Mouse (Mus musculus) WW6 (cell line): ENCODE results near the gene Slco1a5.
"Not testable (repeated sequence)": the region's sequence is repeated elsewhere in the genome, so short reads cannot be mapped to it uniquely, and the experiment has no call there.

ENCODE experiments used
- DNase-seq: peaks from one replicate; pipeline ENCODE4 v3.0.0-alpha.2; 2013; ENCODE audit warnings: low read depth, low spot score

Slco1a5 gene

DNA sequence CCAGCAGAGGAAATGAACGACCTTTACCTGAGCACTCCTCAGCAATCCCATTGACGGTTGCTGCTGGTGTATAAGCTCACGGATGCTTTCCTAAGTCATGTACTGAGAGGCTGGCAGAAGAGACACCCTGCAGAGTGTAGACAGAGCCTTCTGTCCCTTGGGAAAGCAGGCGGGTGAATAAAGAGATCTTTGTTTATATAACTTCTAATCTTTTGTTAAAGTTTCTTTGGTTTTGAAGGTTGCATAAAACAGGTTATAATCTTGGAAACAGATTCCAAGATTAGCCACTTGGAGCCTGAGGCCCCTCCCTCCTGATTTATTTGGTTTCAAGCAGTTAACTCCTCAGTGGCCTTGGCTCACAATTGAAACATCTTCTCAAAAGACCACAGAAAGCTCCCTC lies at the start of gene Slco1a5:
Gene Slco1a5 (minus strand): TSS at position 101 of the 400 bp plus-strand sequence.
- DNase-seq = no peak

DNA sequence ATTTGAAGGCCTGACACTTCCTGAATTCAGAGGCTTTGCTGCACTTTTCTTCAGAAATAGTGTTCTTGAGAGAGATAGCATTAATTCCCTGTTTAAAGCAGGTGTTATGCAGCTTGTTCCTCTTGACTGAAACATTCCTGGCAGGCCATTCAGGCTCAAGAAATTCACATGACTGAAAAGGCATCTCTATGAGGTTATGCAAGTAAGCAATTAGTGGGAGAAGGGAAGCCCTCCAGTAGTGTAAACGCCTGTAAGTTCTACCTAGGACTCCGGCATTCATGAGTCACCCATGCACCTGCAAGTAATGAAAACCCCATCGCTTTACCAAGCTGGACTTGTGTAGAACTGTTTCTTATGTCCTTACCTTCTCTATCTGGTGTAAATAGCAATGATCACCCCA lies 46.8 kb upstream of the Slco1a5 start:
- no peak for DNase-seq

- DNase-seq = no peak
Measured at GRCm38 (mm10) chr6:142367565-142367964, 44.8 kb upstream of the Slco1a5 start.

- DNase-seq = no peak
Measured at GRCm38 (mm10) chr6:142366473-142367018, 43.8 kb upstream of the Slco1a5 start.

DNA sequence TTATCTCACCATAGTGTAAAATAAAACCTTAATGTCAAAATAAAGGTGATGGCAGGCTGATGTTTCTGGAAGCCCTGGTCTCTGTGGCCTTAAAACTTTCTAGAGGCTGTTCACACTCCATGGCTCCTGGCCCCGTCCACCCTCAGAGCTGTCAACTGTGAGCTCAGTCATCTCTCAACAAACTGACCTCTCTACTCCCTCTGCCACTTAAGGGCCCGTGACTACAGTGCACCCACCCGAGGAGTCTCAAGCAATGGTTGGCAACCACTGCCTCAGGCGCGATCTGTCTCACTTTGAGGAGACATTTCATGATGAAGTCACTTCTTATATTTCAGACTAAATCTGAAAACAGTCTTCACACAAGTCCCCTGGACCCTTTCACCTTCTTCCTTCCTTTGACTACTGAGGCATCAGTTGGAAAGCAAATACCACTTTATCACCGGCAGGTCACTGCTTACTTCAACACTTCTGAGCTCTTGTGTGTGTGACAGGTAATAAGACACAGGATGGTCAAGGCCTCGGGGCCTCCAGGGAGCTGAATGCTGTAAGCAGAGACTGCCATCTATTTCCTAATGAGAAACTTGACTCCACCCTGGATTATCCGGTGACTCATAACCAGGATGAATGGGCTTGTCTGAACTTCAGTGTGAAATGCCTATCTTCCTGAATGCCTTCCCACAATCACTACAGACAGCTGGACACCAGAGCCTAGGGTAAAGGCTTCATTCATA lies 43.1 kb upstream of the Slco1a5 start:
- DNase-seq = no peak

DNA sequence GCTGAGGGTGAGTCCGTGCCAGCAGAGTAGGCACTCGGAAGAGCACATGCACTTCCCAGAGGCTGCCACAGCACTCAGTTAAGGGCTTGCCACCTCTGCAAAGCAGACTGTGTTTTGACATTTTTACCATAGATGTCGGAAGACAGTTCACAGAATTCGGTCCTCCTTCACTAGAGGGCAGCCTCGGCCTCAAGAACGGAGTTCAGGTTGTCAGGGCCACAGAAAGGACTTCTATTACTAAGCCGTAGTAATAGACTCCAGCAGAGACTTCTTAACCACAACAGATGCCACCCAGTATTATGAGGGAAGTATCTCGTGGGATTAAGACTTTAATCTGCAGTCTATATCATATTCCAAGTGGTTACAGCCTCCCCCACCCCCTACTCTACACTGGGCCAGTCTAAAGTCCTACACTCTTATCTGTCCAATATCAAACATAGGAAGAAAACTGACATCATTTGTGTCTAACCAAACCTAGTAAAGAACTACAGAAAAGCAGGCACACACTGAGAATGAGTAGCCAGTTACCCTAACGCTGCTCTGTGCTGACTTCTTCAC lies 40.3 kb upstream of the Slco1a5 start:
- no peak for DNase-seq

DNA sequence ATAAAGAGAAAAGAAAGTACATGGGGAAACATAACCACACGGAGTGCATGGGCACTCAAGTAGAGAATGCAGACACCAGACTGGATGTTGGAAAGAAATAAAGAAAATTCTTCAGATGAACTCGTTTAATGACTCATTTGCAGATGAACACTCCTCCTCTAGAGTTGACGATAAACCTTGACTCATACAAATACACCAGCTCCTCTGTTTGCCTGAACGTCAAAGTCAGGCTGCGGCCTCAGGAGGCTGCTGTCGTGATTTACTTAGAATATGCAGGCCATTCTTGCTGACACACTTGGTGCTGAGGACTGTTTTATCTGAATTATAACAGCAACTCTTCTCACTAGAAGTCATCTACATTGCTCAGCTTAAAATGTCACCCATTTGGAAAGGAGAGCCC lies 39.3 kb upstream of the Slco1a5 start:
- no peak for DNase-seq

- no peak for DNase-seq
Measured at GRCm38 (mm10) chr6:142357106-142357505, 34.3 kb upstream of the Slco1a5 start.

- DNase-seq = not testable (repeated sequence)
Measured at GRCm38 (mm10) chr6:142352099-142352498, 29.3 kb upstream of the Slco1a5 start.

GRCm38 (mm10) chr6:142347431-142348385 lies 24.9 kb upstream of the Slco1a5 start:
- DNase-seq = no peak

DNA sequence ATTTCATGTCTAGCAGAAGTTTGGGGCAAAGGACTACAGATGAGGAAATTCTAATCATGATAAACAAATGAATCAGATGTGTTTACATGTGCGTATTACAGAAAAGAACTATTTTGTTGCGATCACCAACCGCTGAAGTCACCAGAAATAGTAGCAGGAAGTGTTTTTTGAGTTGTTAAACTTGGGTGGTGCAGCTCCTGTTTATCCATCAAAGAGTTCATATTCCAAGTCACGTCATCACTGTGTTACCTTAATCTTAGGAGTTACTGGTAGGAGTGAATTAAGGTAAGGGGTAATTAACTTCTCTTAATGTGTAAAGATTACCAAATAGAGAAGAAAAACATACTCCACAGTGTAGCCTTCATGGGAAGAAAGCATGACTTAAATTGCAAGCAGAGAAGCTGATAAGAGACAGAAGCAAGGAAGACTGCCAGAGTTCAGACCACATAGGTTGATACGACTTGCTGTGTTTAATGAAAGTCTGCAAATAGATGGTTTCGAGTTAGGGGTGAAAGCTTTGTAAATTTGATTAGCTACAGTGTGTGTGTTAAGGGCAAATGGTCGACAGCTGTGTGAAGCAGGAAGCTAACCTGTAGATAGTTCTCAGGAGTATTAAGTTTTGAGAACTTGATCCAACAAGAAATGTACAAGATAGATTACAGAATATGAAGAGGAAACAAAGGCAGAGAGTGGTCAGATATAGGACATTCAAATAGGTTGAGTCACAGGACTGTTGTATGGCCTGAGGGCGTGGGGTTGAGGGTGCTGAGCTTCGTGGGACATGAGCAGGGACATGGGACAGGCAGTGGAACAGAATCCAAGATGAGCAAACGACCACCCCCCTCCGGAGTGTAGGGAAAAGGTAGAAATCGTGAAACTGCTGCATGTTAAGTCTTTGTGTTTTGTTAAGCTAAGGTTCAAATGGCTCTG lies 23.7 kb upstream of the Slco1a5 start:
- DNase-seq = no peak

DNA sequence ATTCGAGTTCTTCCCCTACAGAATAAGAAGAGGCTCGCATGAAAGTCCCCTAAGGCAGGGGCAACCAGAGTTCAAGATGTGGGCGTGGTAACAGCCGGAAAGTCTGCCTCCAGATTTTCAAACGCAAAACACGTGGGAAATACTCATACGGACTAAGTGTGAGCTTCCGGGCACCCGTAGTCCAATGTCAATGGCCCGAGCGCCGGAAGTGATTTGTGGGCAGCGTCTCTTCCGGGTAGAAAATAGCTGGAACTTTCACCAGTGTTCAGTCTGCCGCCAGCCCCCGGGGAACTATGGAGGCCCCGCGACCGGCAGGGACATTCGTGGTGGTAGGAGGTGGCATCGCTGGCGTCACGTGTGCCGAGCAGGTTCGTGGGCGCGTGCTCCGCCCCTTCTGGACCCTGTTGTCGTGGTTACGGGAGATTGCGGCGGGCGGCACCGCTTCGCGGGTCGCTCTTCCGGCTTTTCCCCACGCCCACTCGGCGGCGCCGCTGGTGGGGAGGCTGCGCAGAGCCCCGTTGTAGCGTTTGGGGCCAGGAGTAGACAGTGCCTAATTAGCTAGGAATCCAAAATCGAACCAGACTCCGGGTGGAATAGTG lies 22.8 kb upstream of the Slco1a5 start, which contains the start of gene Pyroxd1:
Gene Pyroxd1 (plus strand): TSS at position 215 of the 599 bp plus-strand sequence.
- peak; percentile 94 for DNase-seq

GRCm38 (mm10) chr6:142343561-142343960 lies 20.8 kb upstream of the Slco1a5 start:
- DNase-seq = no peak

GRCm38 (mm10) chr6:142339576-142339975 lies 16.8 kb upstream of the Slco1a5 start:
- DNase-seq = no peak

GRCm38 (mm10) chr6:142338961-142339360 lies 16.2 kb upstream of the Slco1a5 start:
- DNase-seq = no peak

DNA sequence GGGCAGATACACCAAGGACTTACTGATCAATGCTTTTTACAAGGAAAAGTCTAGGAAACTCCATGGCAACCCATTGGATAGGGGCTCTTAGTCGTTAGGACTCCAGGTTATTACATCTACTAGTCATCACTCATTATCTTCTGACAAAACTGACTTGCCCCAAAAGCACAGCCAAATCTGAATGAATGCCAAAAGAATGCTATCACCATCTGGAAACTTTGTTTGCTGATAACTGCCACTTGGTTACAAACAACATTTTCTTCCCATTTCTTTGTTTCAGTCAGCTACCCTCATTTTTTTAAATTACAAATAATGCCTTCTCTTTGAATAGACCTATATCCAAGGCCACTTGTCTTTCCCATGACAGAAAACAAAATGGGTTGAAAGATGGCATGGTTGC lies 6.4 kb upstream of the Slco1a5 start:
- no peak for DNase-seq

- no peak for DNase-seq
Measured at GRCm38 (mm10) chr6:142326598-142326997, 3.8 kb upstream of the Slco1a5 start.

DNA sequence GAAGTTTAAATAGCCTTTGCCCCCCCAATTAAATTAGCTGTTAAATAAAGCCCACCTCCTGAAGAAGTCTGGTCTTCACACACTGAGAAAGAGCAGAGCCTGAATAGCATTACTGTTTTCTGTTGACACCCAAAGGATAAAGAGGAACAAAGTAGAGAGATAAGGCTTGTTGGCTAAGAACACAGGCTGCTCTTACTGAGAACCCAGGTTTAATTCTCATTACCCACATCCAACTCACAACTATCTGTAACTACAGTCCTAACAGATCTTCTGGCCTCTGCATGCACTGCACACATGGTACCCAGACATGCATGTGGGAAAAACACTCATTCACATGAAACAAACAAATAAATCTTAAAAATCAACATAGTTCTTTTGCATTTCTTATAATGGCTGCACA lies 5.7 kb downstream of the Slco1a5 start:
- no peak for DNase-seq

DNA sequence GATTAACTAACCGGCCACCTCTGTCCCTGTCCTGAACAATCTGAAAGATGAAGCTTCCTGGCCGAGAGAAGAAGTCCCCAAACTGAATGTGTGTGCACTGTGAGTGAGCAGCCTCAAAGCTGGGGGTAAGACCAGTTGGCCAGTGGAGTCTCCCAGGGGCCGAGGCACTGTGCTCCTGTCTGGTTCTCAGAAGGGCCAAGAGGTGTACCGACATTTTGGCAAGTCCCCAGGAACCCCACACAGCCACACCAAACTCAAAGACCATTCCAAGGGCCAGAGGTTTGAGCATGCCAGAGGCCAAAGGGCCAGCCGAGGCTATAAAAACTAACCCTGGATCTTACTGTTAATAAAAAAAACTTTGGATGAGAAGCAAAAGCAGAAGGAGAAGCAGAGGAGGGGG lies 8.5 kb downstream of the Slco1a5 start:
- DNase-seq = no peak

DNA sequence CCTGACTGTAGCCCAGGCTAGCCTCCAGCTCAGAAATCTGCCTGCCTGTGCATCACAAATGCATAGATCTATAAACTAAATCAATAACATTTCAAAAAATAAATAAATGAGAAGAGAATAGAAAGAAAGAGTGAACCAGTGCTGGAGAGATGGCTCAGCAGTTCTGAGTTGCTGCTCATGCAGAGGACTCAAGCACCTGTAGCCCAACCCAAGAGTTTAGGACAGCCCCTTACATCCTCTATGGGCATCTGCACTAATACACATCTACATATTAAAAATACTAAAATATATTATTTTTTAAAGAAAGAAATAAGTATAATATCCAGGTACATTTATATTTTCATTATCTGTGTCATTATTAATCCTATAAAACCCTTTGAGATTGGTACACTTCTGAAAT lies 17.7 kb downstream of the Slco1a5 start:
- no peak for DNase-seq
